Mouse (Mus musculus): ENCODE measurements around the gene Bcor. TPM values are rescaled to one million over a fixed set of nuclear protein-coding genes. Genes with fewer than 3 reads are reported as not detected.

The Bcor gene
- polyA plus RNA-seq, 1 experiment, result 12.1 TPM

- no peaks in the 10 kb centered on the region for H3K36me3 ChIP-seq (ENCODE audit: control insufficient read depth, insufficient read depth)
- H3K79me2 ChIP-seq (ENCODE audit: control insufficient read depth, insufficient read depth), result no peaks in the 10 kb centered on the region
- H3K4me2 ChIP-seq (ENCODE audit: low read depth), result no peak overlapping the region
- H3K4me3 ChIP-seq, result no peak overlapping the region
- no peak overlapping the region for H3ac ChIP-seq (ENCODE audit: control insufficient read depth, insufficient read length)
- TF ChIP-seq CEBPB (IDR thresholded peaks at IDR 0.05; ENCODE audit: insufficient read depth, poor library complexity, severe bottlenecking), result no peak
- TF ChIP-seq REST (IDR thresholded peaks at IDR 0.05; ENCODE audit: insufficient read depth, insufficient read length), result no peak
- no peak for TF ChIP-seq MYOD1 (IDR thresholded peaks at IDR 0.05; ENCODE audit: control insufficient read depth in 1 of 3, insufficient read length in 2 of 3, low read depth in 2 of 3)
- TF ChIP-seq E2F4 (IDR thresholded peaks at IDR 0.05; ENCODE audit: insufficient read depth), result no peak
- no peak for TF ChIP-seq USF1 (IDR thresholded peaks at IDR 0.05; ENCODE audit: low read depth)
- no peak for TF ChIP-seq SRF (IDR thresholded peaks at IDR 0.05; ENCODE audit: control insufficient read depth, insufficient read length, low read depth)
- no peak for TF ChIP-seq MAX (IDR thresholded peaks at IDR 0.05; ENCODE audit: low read depth)
- no peak for TF ChIP-seq TCF3 (IDR thresholded peaks at IDR 0.05; ENCODE audit: insufficient read length, low read depth)
- no peak for TF ChIP-seq MYOG (IDR thresholded peaks at IDR 0.05; ENCODE audit: control insufficient read depth in 1 of 3, insufficient read depth in 1 of 3, insufficient read length in 2 of 3, low read depth in 2 of 3)
- no peak for TF ChIP-seq POLR2AphosphoS2 (IDR thresholded peaks at IDR 0.05; ENCODE audit: insufficient read length, low read depth)
- TF ChIP-seq POLR2A (IDR thresholded peaks at IDR 0.05; ENCODE audit: insufficient read length, low read depth), result no peak
- TF ChIP-seq TCF12 (IDR thresholded peaks at IDR 0.05; ENCODE audit: insufficient read depth, poor library complexity, severe bottlenecking), result no peak
- H3K27me3 ChIP-seq (ENCODE audit: control insufficient read depth, insufficient read depth, insufficient read length), result no peaks in the 10 kb centered on the region
Observed at GRCm38 (mm10) chrX:11996489-11996888, 163.7 kb downstream of the Bcor start.

- Histone ChIP-seq H3K36me3 (ENCODE audit: control insufficient read depth, insufficient read depth) (no peaks in the 10 kb centered on the region), H3K27me3 (ENCODE audit: control insufficient read depth, insufficient read depth, insufficient read length) (no peaks in the 10 kb centered on the region)
- TF ChIP-seq MAX (IDR thresholded peaks at IDR 0.05; ENCODE audit: low read depth) (no peak), SRF (IDR thresholded peaks at IDR 0.05; ENCODE audit: control insufficient read depth, insufficient read length, low read depth) (no peak), CEBPB (IDR thresholded peaks at IDR 0.05; ENCODE audit: insufficient read depth, poor library complexity, severe bottlenecking) (no peak), MYOD1 (IDR thresholded peaks at IDR 0.05; ENCODE audit: control insufficient read depth in 1 of 3, insufficient read length in 2 of 3, low read depth in 2 of 3) (no peak), REST (IDR thresholded peaks at IDR 0.05; ENCODE audit: insufficient read depth, insufficient read length) (no peak), MYOG (IDR thresholded peaks at IDR 0.05; ENCODE audit: control insufficient read depth in 1 of 3, insufficient read depth in 1 of 3, insufficient read length in 2 of 3, low read depth in 2 of 3) (no peak), POLR2A (IDR thresholded peaks at IDR 0.05; ENCODE audit: insufficient read length, low read depth) (no peak), TCF3 (IDR thresholded peaks at IDR 0.05; ENCODE audit: insufficient read length, low read depth) (no peak), USF1 (IDR thresholded peaks at IDR 0.05; ENCODE audit: low read depth) (no peak)
Observed at GRCm38 (mm10) chrX:11993641-11994419, 166.3 kb downstream of the Bcor start.

DNA sequence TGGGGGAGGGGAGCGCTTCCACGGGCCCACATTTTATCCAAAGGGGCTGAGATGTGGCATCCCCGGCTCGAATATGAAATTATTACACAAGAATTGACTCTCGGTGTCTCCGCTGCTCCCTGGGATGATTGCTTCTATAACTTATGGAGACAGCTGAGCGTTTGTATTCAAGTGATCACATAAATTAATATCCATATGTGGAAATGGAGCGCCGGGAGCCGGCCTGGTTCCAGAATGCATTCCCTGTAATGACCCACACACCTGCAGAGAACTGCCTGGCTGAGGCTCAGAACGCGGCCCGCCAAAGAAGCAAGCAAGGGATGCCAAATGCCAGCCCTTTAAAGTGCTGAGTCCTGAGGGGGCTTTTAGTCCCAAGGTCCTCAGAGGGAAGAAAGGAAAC is 170.7 kb downstream of the Bcor start:
- no peak overlapping the region for H3ac ChIP-seq (ENCODE audit: control insufficient read depth, insufficient read length)
- H3K36me3 ChIP-seq (ENCODE audit: control insufficient read depth, insufficient read depth), result no peaks in the 10 kb centered on the region
- no peak for TF ChIP-seq REST (IDR thresholded peaks at IDR 0.05; ENCODE audit: insufficient read depth, insufficient read length)
- TF ChIP-seq MAX (IDR thresholded peaks at IDR 0.05; ENCODE audit: low read depth), result no peak
- TF ChIP-seq POLR2AphosphoS2 (IDR thresholded peaks at IDR 0.05; ENCODE audit: insufficient read length, low read depth), result no peak
- no peak for TF ChIP-seq USF1 (IDR thresholded peaks at IDR 0.05; ENCODE audit: low read depth)
- no peak for TF ChIP-seq POLR2A (IDR thresholded peaks at IDR 0.05; ENCODE audit: insufficient read length, low read depth)
- TF ChIP-seq TCF12 (IDR thresholded peaks at IDR 0.05; ENCODE audit: insufficient read depth, poor library complexity, severe bottlenecking), result no peak
- TF ChIP-seq MYOG (IDR thresholded peaks at IDR 0.05; ENCODE audit: control insufficient read depth in 1 of 3, insufficient read depth in 1 of 3, insufficient read length in 2 of 3, low read depth in 2 of 3), result no peak
- H3K27me3 ChIP-seq (ENCODE audit: control insufficient read depth, insufficient read depth, insufficient read length), result no peaks in the 10 kb centered on the region
- no peak overlapping the region for H3K4me2 ChIP-seq (ENCODE audit: low read depth)
- no peaks in the 10 kb centered on the region for H3K79me2 ChIP-seq (ENCODE audit: control insufficient read depth, insufficient read depth)
- H3K4me3 ChIP-seq, result no peak overlapping the region

More at GRCm38 (mm10) chrX:11993641-11994419, 166.3 kb downstream of the Bcor start:
- no peak overlapping the region for H3K4me2 ChIP-seq (ENCODE audit: low read depth)
- no peaks in the 10 kb centered on the region for H3K79me2 ChIP-seq (ENCODE audit: control insufficient read depth, insufficient read depth)
- no peak overlapping the region for H3ac ChIP-seq (ENCODE audit: control insufficient read depth, insufficient read length)
- H3K4me3 ChIP-seq, result no peak overlapping the region

DNA sequence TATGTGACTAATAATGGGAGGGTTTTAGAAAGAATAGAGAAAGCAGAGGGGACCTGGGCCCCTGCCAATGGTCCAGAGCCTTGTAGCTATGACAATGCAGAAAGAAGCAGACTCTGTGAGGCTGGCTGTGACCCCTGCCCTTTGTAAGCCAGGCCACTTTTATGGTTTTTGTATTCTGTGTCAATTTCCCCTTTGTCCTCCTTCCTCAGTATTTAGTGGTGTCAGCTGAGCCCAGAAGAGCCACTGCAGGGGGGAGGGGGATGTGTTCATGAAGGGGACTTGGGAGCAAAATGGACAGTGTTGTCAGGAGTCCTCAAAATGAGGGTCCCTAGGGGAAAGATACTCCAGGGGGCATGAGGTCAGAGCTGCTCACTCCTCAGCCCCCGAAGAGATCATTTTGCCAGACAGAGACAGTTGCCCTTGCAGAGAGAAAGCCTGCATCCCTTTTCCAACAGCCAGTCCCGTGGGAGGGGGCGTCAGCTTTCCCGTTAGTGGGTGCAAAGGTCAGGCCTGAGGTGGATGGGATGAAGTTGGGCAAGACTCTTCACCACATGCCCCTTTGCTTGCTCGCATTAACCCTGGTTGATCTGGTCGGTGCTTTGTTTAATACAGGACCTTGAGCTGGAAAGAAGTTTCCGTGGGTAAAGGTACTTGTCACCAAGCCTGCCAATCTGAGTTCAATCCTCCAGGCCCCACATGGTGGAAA is 171.8 kb downstream of the Bcor start:
- TF ChIP-seq MYOD1 (IDR thresholded peaks at IDR 0.05; ENCODE audit: control insufficient read depth in 1 of 3, insufficient read length in 2 of 3, low read depth in 2 of 3) (no peak), POLR2AphosphoS2 (IDR thresholded peaks at IDR 0.05; ENCODE audit: insufficient read length, low read depth) (no peak), TCF12 (IDR thresholded peaks at IDR 0.05; ENCODE audit: insufficient read depth, poor library complexity, severe bottlenecking) (no peak), SRF (IDR thresholded peaks at IDR 0.05; ENCODE audit: control insufficient read depth, insufficient read length, low read depth) (no peak), CEBPB (IDR thresholded peaks at IDR 0.05; ENCODE audit: insufficient read depth, poor library complexity, severe bottlenecking) (no peak), USF1 (IDR thresholded peaks at IDR 0.05; ENCODE audit: low read depth) (no peak), E2F4 (IDR thresholded peaks at IDR 0.05; ENCODE audit: insufficient read depth) (no peak)
- no peak overlapping the region for H3K4me3 ChIP-seq
- H3K4me2 ChIP-seq (ENCODE audit: low read depth), result no peak overlapping the region
- no peaks in the 10 kb centered on the region for H3K79me2 ChIP-seq (ENCODE audit: control insufficient read depth, insufficient read depth)
- H3K27me3 ChIP-seq (ENCODE audit: control insufficient read depth, insufficient read depth, insufficient read length), result no peaks in the 10 kb centered on the region
- no peak overlapping the region for H3ac ChIP-seq (ENCODE audit: control insufficient read depth, insufficient read length)
- no peaks in the 10 kb centered on the region for H3K36me3 ChIP-seq (ENCODE audit: control insufficient read depth, insufficient read depth)

All from myocyte (in vitro differentiated cells).